Mouse (Mus musculus) inflammation-experienced regulatory T-cells, adult 16 weeks (primary cell): ENCODE results near the gene Lmbrd2. TPM values are rescaled to one million over a fixed set of nuclear protein-coding genes. Genes with fewer than 3 reads are reported as not detected.

Experiments used
- polyA plus RNA-seq: library from polyadenylated mRNA; unstranded; fragments of 100-300 nt; shearing (Covaris generic); gene quantifications from one replicate; pipeline ENCODE4 v1.2.1, GENCODE M21; 2017

Gene Lmbrd2
- polyA plus RNA-seq, result 5.1 TPM

GRCm38 (mm10) chr15:9140252-9140680, at the start of gene Lmbrd2:
TSS of gene Lmbrd2 (plus strand) at chr15:9140550.

GRCm38 (mm10) chr15:9155325-9155724, 15.0 kb downstream of the Lmbrd2 start, which contains the start of gene Skp2:
TSS of gene Skp2 (minus strand) at chr15:9155425.

Other genes with a start within 250 kb of the Lmbrd2 start
- gene Ranbp3l, start 172.6 kb upstream of the Lmbrd2 start, polyA plus RNA-seq, result 0.13 TPM
- gene Nadk2, start 69.3 kb upstream of the Lmbrd2 start, polyA plus RNA-seq, result 4.2 TPM
- 8.9 TPM for gene Skp2, start 14.9 kb downstream of the Lmbrd2 start, polyA plus RNA-seq
- gene Ugt3a1, start 136.3 kb downstream of the Lmbrd2 start, polyA plus RNA-seq, result not detected
- not detected for gene Ugt3a2, start 195.0 kb downstream of the Lmbrd2 start, polyA plus RNA-seq